Mouse (Mus musculus) neural tube, embryonic 10.5 days (tissue): ENCODE measurements at regions not wholly inside any gene's neighbourhood (a gene's known extent, or its start where the extent isn't known, plus 50 kb on each side); places are given as distances from the start of the nearest gene placed in this dataset.
A peak's percentile ranks its signal among the peaks of the same experiment; 100 is the strongest.

Experiments used
- DNase-seq: peaks from one replicate; pipeline ENCODE4 v3.0.0-alpha.2; 2017; ENCODE audit warnings: low spot score; ENCODE audit errors: extremely low spot score

DNA sequence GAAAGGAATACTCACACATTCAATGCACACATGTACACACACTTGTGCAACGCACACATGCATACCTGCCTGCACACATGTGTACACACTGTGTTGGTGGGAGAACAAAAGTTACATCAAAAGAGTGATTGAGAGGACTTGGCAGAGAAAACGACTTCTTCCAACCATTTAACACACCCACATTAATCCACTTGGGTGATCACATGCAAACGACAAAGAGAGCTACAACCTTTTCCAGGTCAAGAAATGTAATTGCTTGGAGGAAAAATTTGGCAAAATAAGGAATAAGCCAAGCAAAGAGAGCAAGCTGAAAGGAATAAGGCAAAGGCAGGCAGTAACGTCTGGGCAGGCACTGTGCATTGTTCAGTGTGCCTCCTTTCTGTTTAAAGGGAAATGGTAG lies 67.3 kb downstream of the C1d start:
- DNase-seq: no peak

DNA sequence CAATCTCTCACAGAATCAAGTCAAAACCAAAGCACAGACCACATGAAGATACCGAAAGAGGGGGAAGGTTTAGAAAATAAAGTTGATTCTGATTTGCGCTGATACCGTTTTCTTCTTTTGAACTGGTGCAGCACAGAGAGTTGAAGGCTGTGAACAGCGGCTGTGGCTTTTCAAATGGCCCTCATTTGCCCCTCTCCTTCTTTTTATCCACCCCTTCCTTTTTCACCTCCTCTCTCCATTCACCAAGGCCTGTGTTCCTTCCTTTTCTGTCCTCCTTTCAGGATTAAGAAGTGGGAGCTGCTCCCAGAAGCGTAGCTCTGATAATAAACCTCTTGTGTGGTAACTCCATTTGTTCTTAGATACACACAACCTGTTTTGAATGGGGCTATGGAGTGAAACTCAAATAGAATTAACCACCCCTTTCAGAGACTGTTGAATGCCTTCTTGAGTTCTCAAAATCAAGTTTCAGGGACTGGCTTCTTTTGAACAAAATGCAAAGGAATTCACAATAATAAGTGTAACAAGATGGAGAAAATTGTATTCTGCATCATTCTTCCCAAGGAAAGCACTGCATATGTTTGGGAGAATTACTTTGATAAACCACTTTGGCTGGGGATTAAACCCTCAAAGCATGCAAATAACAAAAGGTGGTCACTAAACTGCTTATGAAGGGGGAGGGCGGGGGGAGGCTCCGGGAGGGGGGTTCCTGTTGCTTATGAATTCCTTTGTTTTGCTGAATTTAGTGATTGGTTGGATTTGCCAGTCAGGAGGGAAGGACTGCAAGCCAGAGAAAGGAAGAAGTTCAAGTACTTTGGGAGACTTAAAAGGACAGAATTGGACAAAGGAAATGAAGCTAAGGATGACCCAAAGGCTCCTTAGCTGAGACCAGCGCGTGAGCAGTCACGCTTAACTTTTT lies 68.6 kb downstream of the C1d start:
- no peak for DNase-seq

DNA sequence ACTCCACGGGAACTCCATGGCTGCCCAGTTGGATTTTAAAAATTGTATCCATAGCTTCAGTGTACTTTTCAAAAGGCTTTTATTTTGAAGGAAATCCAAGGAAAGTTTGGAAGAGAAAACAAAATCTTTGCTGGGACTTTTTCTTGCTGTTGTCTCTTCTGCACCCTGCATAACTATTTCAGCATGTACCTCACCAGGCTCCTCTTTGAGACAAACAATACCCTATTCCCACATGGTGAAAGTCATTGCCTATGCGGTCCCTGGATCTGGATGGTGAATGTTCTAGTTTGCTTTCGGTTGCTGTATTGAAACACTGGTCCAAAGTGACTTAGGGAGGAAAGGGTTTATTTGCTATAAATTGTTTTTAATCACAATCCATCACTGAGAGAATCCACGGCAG lies 69.3 kb downstream of the C1d start:
- DNase-seq: no peak

DNA sequence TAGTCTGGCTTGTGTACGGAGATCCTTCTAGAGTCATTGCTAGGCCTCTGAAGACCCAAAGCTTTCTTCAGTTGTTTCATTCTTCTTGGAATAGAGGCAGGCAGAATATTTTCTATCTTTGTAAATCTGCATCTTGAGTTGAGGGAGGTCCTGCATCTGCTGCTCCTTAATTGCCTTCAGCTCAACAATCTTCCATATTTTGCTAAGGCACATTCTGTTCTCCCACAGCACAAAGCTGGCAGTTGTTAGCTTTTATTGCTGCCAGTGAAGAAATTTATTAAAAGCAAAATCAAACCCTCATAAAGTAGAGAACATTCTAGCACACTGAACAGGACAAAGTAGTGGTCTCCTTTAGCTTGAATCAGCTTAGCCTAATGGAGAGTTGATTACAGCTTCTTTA lies 94.1 kb downstream of the C1d start:
- DNase-seq: no peak

DNA sequence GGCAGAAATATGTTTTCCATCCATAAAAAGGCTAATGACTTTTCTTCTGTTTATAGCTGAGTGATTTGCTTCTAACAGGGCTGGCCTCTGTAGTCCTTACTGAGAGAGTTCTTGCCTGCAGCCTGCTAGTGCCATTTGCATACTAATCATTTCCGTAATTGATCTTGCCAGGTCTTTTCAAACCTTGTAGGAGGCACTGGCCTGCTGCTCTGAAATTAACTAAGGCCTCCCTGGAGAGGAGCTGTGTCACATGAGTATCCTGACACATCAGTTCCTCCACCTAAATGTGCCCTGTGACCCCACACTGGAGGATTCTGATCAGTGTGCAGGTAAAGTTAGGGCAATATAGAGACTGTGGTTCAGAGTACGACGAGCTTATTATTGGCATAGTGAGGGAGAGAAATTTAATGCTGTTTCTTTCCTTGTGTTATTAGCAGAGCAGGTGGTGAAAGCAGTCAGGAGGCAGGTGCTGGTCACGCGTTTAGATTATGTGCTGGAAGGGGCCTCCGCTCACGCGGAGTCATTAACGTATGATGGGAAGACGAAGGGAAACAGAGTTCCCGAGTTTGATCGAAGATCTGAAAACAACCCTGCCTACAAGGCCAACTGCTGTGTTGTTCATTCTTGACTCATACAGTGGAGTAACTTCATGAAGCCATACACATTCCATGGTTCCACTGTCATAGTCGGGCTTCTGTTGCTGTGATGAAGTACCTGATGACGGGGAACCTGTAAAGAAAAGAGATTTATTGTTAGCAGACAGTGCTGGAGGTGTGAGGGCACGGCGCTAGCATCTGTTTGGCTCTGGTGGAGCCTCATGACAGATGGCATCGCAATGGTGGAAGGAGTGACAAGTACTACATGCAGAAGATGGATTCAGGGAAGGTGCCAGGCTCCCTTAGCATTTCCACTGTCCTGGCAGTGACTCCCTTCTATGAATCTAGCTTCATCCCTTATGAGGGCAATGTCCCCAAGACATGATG lies 95.1 kb downstream of the C1d start:
- DNase-seq: no peak

DNA sequence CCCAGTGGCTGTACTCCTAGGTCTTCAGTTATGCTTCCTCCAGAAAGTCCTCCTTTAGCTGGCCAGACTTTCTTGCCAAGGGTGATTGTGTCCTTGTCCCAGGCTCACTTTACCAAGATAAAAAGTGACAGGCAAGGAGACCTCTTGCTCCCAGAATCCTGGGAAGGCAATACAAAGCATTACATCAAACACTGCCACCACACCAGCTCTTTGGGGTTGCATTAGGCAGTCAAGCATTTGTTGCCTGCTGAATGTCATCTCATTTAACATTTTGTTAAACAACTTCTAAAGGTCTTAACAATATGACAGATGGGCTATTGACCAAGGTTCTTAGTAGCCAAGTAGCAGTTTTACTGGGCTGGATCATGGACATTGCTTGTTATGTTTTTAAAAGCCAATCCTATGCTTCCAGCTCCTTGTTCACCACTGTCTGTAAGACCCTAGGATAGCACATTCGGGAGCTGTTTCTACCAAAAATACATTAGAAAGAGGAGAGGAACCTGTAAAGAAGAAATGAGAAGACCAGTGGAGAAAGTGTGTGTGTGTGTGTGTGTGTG lies 102.4 kb downstream of the C1d start:
- no peak for DNase-seq

DNA sequence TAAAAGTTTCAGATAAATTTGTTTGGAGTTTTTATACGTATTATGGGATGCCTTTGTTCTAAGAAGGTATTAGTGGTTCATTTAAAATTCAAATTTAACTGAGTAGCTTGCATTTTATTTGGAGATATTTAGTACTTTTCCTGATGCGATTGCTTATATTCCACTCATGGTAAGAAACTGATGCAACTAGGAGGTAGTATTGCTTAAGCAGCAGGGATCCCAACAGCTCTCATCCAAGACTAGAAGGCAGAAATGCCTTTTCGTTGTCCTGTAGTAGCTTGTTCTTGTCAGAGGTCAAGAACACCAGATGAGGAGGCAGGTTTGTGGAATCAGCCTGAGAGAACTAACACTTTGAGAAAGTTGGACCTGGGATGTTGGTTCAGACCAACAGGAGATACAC lies 120.5 kb downstream of the C1d start:
- DNase-seq: no peak

DNA sequence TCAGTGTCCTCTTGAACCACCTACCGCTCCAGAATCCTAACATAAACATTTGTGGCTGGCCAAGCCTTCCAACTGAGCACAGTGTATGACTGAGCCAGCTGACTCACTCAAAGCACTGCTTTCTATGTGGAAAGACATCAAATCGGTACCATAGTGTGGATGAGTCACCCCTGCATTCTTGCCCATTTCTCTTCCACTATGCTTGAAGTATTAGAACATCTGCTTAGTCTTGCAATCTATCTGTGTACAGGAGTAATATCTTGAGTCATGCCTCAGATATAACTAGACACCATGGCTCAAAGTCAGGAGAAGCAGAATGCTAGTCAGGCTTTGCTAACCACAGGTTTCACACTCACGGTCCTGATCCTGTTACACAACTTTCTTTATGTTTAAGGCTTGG lies 129.4 kb downstream of the C1d start:
- no peak for DNase-seq

DNA sequence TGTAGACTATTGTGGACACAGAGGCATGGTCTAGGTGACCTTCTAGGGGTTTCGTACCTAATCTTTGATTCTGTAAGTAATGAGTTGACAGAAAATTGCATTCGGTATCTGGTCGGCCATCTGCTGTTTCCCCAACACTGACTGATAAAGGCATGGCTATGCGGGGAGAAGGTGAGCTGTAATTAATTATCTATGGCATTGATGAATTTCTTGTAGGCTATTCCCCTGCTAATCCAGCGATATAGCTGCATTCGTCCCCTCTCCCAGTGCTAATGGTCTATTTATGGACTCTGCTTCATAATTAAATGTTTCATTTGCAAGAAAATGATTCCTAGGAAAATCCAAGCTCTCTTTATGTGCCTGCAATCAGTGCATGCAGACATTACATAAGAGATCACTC lies 136.5 kb downstream of the C1d start:
- no peak for DNase-seq

DNA sequence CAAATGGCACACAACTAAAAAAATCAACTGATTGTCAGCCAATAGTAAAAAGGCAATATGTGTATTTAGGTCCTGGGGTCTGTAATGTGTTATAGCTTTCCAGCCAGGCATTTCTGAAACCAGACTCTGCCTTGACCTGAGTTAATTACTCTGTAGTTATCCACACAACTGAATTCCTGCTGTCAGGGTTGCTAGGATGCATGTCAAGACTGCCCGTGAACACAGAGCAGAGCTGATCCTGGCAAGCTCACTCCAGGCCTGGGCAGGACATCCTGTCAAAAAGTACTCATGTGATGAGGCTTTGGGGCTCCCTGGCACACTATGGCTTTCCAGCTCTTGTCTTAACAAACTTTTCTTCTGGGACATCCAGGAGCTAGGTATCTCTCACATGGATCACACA lies 157.2 kb downstream of the C1d start:
- peak; percentile 17 for DNase-seq

DNA sequence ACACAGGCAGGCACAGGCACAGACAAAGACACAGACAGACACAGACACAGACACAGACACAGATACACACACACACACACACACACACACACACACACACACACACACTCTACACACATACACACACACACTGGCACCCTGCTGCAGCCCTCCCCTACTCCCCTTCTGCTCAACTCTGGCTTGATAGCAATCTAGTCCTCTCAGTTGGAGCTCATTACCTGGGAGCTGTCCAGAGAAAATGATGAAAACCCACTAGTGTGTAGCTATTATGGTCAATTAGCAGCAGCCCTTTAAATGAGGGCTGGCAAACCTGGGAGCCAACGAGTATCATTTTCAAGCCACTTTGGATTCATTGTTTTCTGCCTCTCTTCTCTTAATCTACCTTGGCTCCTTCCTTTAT lies 157.8 kb downstream of the C1d start:
- no peak for DNase-seq

DNA sequence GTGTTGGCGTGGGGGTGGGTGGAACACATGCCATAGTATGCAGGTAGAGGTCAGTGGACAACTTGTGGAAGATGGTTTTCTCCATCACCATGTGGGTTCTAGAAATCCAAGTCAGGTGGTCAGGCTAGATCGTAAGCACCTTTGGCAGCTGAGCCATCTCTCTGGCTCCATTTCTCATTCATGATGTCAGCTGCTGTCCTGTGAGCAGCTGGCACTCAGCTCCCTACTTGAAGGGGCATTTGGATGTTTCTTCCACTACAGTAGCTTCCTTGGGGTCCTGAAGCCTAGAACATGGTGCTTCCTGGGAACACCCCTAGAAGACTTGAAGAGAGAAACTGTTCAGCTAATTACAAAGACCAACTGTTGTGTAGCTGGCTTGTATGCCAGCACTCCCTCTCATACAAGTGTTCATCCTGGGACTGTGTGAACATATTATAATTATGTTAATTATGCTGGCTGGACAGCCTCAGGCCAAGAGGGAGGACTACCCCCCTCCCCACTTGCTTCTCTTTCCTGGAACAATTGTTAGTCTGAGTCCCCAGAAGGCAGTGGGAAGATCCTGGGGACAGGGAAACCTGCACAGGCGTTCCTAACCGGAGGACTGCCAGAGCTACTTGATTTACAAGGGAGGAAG lies 160.4 kb downstream of the C1d start:
- no peak for DNase-seq

DNA sequence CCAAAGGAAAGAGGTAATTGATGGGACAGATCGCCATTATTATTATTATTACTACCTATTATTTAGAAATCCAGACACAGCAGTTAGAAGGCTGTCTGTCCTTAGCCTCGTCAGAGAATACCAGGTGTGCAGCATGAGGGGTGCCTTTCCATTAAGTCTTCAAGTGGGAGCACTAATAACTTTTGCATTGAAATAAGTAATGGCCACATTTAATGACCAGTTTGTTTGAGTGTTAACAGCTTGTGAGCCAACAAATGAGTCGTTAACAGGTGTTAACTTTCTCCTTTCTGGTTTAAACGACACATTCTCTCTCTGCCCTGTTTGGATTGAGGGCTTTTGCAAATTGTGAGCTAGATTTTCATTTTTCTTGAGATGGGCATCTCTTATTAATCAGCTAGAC lies 184.8 kb downstream of the C1d start:
- no peak for DNase-seq

DNA sequence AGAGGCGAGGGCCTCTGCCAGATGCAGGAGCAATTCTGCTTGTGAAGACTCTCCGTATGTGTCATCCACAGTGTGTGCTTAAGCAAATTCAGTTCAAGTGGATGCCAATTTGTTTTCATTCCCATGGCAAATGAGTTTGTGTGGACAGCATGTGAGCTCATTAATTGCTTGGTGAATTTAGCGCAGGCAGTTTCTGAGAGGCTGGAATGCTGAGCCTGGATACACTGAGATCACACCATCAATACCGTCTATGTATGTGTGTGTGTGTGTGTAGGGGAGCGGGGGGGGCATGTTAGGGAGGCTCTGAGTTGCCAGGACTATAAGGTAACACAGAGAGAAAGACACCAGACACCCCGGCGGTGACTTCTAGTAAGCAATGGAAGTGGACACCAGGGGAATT lies 191.9 kb downstream of the C1d start:
- no peak for DNase-seq

DNA sequence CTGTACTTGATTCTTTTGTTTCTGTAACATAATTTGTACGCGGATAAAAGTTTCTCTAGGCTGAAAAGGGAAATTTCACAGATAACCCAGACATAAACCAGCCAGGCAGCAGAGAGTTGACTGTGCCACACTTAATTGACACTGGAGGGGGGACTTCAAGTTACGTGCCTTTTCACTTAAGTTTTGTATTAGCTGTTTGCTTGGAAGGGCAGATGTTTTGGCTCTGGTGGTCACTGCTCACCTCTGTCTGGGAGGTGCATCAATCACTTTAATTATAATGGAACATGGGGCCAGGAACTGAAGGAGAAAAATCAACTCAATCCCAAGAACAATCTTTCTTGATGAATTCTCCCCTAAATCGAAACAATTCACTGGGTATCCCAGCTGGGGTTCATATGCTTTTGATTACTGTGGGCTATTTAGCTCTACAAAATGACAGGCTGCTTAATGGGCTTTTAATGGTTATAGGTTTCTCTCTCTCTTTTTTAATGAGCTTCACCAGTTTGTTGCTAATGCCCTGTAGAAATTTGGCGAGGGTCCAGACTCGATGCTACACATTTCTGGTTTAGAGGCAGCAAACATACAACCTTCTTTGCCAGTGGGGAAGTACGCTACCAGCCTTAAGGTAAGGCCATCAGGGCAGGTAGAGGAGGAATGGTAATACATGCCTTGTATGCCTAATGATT lies 193.1 kb downstream of the C1d start:
- no peak for DNase-seq

DNA sequence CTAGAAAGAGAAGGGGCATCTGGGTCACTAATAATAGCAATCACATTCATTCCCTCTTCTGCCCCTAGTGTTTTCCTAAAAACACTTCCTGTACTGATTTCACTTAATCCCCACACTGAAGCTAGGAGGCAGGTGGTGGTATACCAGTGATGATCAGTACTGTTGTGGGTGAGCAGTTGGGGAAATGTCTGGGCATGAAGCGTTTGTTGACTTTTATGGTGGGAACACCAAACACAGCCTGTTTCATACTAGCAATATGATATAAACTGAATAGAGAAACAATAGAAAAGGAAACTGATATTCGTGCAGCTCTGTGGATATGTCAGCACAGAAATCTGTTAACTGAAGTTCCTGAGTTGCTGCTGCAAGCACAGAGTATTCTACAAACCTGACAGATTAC lies 194.1 kb downstream of the C1d start:
- DNase-seq: no peak

DNA sequence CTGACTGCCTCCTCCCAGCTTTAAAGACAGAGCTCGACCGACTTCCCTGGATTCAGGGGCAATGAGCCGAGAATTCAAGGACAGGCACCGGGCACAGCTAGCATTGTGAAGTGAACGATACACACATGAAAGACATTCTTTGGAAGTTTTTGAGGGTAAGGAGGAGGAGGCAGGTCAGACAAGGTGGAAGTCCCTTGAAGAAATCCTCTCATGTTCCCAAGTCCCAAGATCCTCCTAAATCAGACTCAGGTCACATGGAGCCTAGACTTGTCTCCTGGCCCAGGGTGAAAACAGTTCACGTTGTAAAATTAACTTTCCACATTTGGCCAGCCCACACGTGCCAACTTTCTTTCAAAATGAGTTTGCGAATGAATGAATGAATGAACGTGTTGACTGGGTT lies 196.2 kb downstream of the C1d start:
- no peak for DNase-seq

DNA sequence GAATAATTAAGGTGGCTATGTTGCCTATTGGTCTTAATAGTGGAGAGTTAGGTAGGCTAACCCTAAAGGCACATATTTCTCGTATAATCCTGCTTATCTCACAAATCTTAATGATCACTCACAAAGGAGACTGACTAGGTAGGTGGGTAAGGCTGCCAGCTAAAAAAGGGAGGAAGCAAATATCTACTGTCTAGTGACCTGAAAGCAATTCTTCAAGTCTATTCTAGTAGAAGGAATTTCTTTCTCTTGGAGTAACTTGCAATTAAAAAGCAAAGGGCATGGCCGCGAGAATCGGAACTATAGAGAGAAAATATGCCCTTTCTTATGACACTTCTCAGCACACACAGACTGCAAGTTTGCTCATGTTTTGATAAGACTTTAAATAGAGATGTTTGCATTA lies 201.6 kb downstream of the C1d start:
- DNase-seq: no peak

DNA sequence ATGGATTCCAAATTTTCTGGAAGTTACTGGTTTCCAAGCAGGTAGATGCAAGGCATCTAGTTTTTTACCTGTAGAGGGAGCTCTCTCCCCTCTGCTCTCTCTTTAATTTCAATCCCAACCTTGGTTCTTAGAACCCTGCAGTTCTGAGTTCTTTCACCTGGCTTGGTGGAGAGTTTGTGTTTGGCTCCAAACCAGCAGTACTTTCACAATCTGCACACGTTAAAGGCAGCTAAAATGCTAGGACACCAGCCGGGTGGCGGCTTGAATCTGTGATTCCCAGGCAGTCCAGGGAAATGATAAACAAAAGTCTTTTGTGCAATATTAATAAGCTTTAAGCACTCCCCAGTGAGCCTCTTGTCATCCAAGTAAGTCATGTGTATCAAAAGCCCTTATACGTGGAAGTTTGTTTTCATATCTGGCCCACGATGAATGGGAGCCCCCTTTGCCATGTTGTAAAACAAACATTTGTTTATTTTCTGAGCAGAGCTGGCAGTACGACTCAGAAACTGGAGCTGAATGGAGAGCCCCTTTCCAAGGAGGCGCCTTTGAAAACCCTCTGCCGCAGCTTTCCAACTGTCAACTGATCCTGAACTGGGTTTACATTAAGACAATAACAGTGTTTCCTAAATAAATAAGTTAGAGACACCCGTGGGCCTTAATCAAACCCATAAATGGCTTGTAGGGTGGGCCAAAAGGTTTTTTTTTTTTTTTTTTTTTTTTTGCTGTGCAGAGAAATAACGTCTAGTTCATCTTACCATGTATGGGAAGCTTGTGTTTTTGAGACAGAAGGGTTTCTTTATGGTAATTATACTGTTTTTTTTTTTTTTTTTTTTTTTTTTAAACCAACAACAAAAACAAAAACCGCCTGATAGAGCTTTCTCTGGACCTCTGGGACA lies 202.9 kb downstream of the C1d start:
- peak; percentile 27 for DNase-seq

DNA sequence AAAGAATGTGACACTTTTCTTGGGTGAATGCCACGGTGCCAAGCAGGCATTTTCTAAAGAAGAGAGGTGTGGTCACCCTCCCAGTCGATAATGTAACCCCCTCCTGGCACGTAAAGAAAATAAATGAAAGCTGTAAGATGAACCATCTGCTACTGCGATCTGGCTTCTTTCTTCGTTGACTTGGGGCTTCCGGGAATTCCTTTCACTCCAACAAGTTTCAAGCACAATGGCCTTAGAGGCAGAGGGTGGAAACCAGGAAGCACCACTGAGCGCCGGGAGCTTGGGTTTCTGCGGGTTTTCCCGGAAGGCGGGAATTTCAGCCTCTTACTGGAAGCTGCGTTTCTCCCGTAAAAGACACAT lies 203.5 kb downstream of the C1d start:
- DNase-seq: peak; percentile 44
